Mouse (Mus musculus): ENCODE measurements around the gene Dclk3. TPM values are rescaled to one million over a fixed set of nuclear protein-coding genes. Genes with fewer than 3 reads are reported as not detected.
A peak's percentile ranks its signal among the peaks of the same experiment; 100 is the strongest.

Gene Dclk3
- polyA plus RNA-seq, 1 experiment from 2014 or later, result 1.6 TPM

DNA sequence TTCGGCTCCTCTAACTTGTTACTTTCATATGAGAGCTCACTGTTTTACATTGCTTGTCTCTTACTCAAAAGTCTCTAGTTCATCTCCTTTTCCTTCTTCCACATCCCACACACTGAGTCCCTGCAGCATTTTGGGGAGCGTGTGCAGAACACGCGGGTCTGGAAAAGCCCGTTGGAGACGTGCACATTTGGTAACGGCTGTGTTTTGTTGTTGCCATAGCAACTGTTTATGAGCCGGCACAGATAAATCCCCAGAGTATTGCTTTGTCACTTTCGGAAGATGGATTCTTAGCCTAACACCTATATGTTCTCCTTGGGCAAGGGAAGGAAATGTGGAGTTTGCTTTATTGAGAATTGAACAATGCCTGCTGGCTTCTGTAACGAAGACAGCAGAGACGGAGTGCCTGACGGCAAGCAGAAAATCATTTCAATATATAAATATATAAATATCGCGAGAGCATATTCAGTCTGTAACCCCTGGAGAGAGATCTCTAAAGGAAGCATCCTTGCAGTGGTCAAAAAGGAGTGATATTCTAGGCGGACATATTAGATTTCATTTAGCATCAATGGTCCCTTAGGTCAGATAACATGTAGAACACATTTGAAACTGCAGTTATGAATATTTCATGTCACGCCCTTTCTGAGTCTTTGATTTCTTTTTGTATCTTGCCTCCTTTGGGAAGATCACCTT lies 26.3 kb upstream of the Dclk3 start:
- WGBS, result 84% methylated on average over 16 of the region's 16 CpGs
- Histone ChIP-seq H3K9me3 (no peaks in the 10 kb centered on the region), H3K27ac (no peak overlapping the region), H3K36me3 (no peaks in the 10 kb centered on the region), H3K27me3 (ENCODE audit: insufficient read depth, poor library complexity, severe bottlenecking) (no peaks in the 10 kb centered on the region), H3K4me3 (no peak overlapping the region), H3K4me1 (no peaks in the 10 kb centered on the region)
- DNase-seq (ENCODE audit: low spot score), result no peak

DNA sequence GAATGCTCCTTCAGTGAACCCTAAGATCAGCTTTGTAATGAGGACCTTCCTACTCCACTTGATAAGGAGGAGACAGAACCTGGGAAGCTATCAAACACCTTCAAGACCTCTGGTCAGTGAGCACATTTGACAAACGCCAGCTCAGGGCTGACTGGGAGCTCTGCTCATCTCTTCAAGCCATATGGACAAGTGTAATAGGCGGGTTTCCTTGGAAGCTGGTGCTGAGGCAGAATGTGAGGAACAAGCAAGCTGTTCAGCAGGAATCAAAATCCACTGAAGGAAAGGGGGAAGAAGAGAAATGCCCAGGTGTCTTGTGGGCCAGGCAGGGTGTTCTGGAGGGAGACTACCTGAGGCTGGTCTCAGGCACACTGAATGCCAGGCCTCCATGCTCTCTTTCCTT lies 17.0 kb upstream of the Dclk3 start:
- no peaks in the 10 kb centered on the region for H3K4me1 ChIP-seq
- no peak for DNase-seq (ENCODE audit: low spot score)
- no peak overlapping the region for H3K4me3 ChIP-seq
- no peaks in the 10 kb centered on the region for H3K36me3 ChIP-seq
- H3K9me3 ChIP-seq, result no peaks in the 10 kb centered on the region
- H3K27ac ChIP-seq, result no peak overlapping the region
- 55% methylated on average over 2 of the region's 2 CpGs for WGBS
- no peaks in the 10 kb centered on the region for H3K27me3 ChIP-seq (ENCODE audit: insufficient read depth, poor library complexity, severe bottlenecking)

DNA sequence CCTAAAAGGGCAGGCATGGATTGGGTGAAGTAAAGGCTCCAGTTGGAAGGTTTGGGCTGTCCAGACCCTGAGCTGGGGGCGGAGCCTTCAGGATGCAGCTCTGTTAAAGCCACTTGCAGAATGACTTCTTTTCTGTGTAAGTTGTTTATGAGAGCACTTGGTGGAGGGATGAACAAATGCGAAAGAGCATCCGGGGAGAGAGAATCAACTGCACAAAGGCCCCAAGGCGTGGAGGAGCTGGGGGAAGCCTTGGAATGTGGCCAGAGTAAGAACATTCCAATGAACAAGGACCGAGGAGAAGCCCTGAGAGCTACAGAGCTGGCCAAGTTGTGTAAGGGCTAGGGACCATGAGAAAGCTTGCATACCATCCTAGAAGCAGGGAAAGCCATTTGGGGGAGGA lies 16.3 kb upstream of the Dclk3 start:
- Histone ChIP-seq H3K27me3 (ENCODE audit: insufficient read depth, poor library complexity, severe bottlenecking) (no peaks in the 10 kb centered on the region), H3K4me1 (no peaks in the 10 kb centered on the region), H3K36me3 (no peaks in the 10 kb centered on the region), H3K27ac (no peak overlapping the region), H3K4me3 (no peak overlapping the region), H3K9me3 (no peaks in the 10 kb centered on the region)
- WGBS, result 69% methylated on average over 5 of the region's 5 CpGs
- DNase-seq (ENCODE audit: low spot score), result no peak

DNA sequence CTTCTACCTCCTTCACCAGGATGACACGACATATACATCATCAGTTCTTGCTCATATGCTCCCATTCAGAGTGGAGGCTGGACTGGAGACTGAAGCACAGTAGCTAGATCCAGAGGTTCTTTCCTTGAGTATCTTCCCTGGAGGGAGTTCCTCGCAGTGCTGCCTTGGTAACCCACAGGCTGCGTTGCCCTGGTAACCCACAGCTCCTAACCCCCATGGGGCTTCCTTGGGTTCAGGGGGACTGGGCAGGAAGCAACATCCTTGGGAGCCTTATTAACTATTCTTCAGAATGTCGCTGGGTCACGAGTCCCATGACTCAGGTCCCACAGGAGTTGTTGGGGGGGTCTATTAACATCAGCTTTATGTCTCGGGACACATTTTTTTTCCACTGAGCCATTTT lies 13.8 kb upstream of the Dclk3 start:
- Histone ChIP-seq H3K4me1 (peaks cover 14% of the 10 kb centered on the region), H3K27me3 (ENCODE audit: insufficient read depth, poor library complexity, severe bottlenecking) (no peaks in the 10 kb centered on the region), H3K27ac (no peak overlapping the region), H3K9me3 (no peaks in the 10 kb centered on the region), H3K4me3 (no peak overlapping the region), H3K36me3 (no peaks in the 10 kb centered on the region)
- 81% methylated on average over 6 of the region's 6 CpGs for WGBS
- no peak for DNase-seq (ENCODE audit: low spot score)

DNA sequence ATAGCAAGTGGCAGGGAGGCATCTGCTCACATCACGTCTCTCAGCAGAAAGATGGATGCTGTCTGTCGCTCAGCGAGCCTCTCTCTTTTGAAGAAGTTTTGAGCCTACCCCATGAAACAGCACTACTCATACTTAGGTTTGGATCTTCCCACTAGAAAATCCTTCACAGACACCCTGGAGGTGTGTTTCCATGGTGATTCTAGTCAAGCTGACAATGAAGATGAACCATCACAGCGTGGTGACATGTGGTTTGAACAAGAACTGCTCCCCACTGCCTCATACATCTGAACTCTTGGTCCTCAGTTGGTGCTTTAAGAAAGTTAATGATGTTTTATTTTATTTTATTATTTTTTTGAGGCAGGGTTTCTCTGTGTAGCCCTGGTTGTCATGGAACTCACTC lies 12.9 kb upstream of the Dclk3 start:
- WGBS, result 89% methylated on average over 4 of the region's 4 CpGs
- no peak overlapping the region for H3K4me3 ChIP-seq
- no peaks in the 10 kb centered on the region for H3K27me3 ChIP-seq (ENCODE audit: insufficient read depth, poor library complexity, severe bottlenecking)
- DNase-seq (ENCODE audit: low spot score), result no peak
- H3K36me3 ChIP-seq, result no peaks in the 10 kb centered on the region
- H3K9me3 ChIP-seq, result no peaks in the 10 kb centered on the region
- H3K4me1 ChIP-seq, result peaks cover 18% of the 10 kb centered on the region
- no peak overlapping the region for H3K27ac ChIP-seq

DNA sequence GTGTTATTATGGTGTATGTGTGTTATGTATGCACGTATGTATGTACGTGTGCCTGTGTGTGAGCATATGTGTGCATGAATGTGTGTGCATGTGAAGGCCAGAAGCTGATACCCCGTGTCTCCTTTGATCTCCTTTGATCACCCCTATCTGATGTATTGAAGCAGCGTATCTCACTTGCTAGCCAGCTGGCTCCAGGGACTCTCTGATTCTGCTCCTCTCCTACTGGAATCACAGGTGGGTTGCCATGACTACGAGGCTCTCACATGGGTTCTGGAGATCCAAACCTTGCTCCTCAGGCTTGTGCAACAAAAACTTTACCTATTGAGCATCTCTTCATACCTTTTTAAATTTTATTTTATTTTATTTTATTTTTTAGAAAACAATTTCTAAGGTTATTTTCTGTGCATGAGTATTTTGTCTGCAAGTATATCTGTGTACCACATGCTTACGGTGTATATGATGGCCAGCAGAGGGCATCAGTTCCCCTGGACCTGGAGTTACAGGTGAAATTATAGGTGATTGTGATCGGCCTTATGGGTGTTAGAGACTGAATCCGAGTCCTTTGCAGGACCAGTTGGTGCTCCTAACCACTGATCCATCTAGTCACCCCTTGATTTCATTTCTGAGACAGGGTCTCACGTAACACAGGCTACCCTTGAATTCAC lies 10.9 kb upstream of the Dclk3 start:
- no peak overlapping the region for H3K4me3 ChIP-seq
- 81% methylated on average over 9 of the region's 9 CpGs for WGBS
- peaks cover 18% of the 10 kb centered on the region for H3K4me1 ChIP-seq
- H3K27me3 ChIP-seq (ENCODE audit: insufficient read depth, poor library complexity, severe bottlenecking), result no peaks in the 10 kb centered on the region
- no peak for DNase-seq (ENCODE audit: low spot score)
- no peaks in the 10 kb centered on the region for H3K9me3 ChIP-seq
- no peak overlapping the region for H3K27ac ChIP-seq
- H3K36me3 ChIP-seq, result no peaks in the 10 kb centered on the region

DNA sequence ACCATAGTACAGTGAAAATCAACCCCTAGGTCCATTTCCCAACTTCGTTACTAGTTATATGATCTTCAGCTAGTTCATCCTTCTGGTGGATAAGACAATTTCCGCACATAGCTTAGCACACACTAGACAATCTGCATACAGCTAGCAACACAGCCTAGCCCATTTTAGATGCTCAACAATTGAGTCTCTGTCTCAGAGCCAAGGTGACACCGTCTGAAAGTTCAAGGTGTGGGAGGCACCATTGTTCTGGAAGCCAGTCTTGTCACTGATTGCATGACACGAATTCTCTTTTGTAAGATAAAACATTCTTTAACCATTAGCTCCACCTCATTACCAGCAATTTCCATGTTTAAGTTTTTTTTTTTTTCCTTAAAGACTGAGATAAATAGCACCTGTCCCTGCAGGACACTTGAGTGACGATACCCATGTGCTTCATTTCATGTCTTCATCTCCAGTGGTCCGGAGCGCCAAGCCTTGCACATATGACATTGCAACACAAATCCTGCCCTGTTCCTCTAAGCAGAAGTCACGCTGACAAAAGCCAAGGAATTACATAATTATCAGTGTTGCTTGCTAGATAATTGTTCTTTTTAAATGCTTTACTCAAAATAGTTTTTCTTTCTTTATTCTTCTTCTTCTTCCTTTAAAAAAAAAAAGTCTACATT lies 10.1 kb upstream of the Dclk3 start:
- Histone ChIP-seq H3K36me3 (no peaks in the 10 kb centered on the region), H3K27ac (no peak overlapping the region), H3K9me3 (no peaks in the 10 kb centered on the region), H3K4me3 (no peak overlapping the region), H3K4me1 (peaks cover 18% of the 10 kb centered on the region), H3K27me3 (ENCODE audit: insufficient read depth, poor library complexity, severe bottlenecking) (no peaks in the 10 kb centered on the region)
- DNase-seq (ENCODE audit: low spot score), result no peak
- WGBS, result 49% methylated on average over 8 of the region's 8 CpGs

DNA sequence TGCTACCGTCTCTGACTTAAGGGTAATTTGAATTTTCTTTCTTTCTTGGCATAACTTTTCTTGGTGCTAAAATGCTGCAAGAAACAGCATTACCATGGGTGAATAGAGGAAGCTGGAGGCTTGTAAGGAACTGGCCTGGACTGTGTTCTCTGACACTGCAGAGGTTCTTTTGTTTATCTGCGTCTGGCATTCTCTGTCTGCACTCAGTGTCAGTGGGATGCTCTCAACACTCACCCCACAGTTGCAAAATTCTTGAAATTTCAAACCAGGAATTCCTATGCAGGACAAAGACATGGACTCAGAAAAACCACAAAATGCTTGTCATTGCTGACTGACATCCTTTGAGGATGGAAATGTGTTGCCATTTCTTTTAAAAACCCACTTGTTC lies 9.5 kb upstream of the Dclk3 start:
- WGBS, result 40% methylated on average over 2 of the region's 2 CpGs

DNA sequence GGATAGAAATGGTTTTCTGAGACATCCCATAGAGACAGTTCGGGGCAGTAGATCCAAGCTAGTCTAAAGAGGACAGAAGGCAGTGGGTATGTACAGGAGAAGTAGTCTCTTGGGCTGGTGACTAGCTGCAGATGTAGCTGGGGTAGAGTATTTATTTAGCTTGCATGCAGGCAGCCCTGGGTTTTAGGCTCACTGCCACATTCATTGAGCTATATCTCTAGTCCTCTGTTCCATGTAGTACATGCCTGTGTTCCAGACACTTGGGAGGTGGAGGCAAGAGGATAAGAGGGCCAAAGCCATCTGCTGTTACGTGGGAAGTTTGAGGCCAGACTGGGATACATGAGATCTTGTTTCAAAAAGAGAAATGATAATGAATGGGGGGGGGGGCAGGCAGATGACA lies 3.5 kb upstream of the Dclk3 start:
- Histone ChIP-seq H3K9me3 (no peaks in the 10 kb centered on the region), H3K36me3 (no peaks in the 10 kb centered on the region), H3K27me3 (ENCODE audit: insufficient read depth, poor library complexity, severe bottlenecking) (peaks cover 42% of the 10 kb centered on the region), H3K4me1 (peaks cover 22% of the 10 kb centered on the region; the same call in 1 of the 2 replicates), H3K27ac (no peak overlapping the region), H3K4me3 (no peak overlapping the region)
- DNase-seq (ENCODE audit: low spot score), result no peak
- 66% methylated on average over 2 of the region's 2 CpGs for WGBS

More for the DNA sequence above, 9.5 kb upstream of the Dclk3 start:
- peak; percentile 82 for DNase-seq (ENCODE audit: low spot score)
- H3K4me1 ChIP-seq, result peaks cover 18% of the 10 kb centered on the region
- H3K27ac ChIP-seq, result no peak overlapping the region
- H3K9me3 ChIP-seq, result no peaks in the 10 kb centered on the region
- H3K27me3 ChIP-seq (ENCODE audit: insufficient read depth, poor library complexity, severe bottlenecking), result no peaks in the 10 kb centered on the region
- no peaks in the 10 kb centered on the region for H3K36me3 ChIP-seq
- H3K4me3 ChIP-seq, result no peak overlapping the region

DNA sequence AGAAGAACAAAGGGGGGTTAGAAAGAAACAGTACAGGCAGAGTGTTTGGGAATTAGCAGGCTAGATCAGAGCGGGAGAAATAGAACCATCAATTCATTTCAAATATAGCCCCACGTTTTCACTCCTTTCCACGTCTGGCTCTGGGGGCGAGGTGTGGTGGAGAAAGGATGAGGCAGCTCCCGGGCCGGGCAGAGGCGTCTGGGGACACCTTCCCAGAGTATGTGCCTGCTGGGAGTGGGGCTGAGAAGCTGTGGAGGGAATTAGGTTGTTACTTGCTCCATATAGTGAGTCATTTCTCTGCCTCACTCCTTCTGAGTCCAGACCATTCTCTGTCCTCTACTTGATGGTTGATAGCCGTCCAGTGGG lies 938 bp downstream of the Dclk3 start:
- no peaks in the 10 kb centered on the region for H3K36me3 ChIP-seq
- H3K4me3 ChIP-seq, result peak overlapping the region; percentile 64
- 40% methylated on average over 8 of the region's 8 CpGs for WGBS
- H3K27ac ChIP-seq, result peak overlapping the region; percentile 42
- peak; percentile 73 for DNase-seq (ENCODE audit: low spot score)
- peaks cover 55% of the 10 kb centered on the region for H3K27me3 ChIP-seq (ENCODE audit: insufficient read depth, poor library complexity, severe bottlenecking)
- no peaks in the 10 kb centered on the region for H3K9me3 ChIP-seq
- H3K4me1 ChIP-seq, result peaks cover 20% of the 10 kb centered on the region; the same call in 1 of the 2 replicates

DNA sequence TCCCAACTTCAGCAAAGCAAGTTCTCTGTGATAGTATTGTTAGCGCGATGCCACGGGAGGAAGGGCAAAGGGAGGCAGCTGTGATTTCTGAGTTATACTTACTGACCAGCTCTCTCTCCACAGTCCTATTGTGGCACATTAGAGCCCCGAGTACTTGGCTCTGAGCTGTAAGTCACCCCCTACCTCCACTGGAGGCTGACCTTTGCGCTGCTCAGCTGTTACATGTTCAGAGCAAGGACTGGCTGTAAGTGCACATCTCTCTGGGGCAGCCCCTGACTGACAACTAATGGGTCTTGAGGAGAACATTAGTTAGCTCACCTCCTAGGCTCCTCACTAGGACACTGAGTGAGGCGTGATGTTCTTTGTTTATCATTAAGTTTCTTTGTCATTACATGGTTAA lies 1.6 kb downstream of the Dclk3 start:
- H3K4me3 ChIP-seq, result no peak overlapping the region
- peaks cover 20% of the 10 kb centered on the region; the same call in 1 of the 2 replicates for H3K4me1 ChIP-seq
- H3K27ac ChIP-seq, result no peak overlapping the region; the same call in 1 of the 2 replicates
- H3K27me3 ChIP-seq (ENCODE audit: insufficient read depth, poor library complexity, severe bottlenecking), result peaks cover 55% of the 10 kb centered on the region
- no peaks in the 10 kb centered on the region for H3K9me3 ChIP-seq
- no peak for DNase-seq (ENCODE audit: low spot score)
- whole genome bisulfite sequencing, result 77% methylated on average over 6 of the region's 6 CpGs
- no peaks in the 10 kb centered on the region for H3K36me3 ChIP-seq

DNA sequence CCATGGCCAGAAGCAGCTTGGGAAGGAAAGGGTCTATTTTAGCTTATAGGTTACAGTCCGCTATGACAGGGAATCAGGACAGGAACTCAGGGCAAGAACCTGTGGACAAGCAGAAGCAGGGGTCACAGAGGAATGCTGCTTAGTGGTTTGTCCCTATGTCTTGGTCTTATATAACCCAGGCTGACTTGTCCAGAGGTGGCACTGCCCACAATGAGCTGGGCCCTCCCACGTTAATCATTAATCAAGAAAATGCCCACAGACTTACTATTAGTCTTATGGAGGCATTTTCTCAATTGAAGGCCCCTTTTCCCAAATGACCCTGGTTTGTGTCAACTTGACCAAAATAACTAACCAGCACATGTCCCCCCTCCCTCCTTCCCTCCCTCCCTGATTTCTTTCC lies 2.3 kb downstream of the Dclk3 start:
- no peaks in the 10 kb centered on the region for H3K9me3 ChIP-seq
- no peak overlapping the region for H3K4me3 ChIP-seq
- no peak overlapping the region for H3K27ac ChIP-seq
- H3K27me3 ChIP-seq (ENCODE audit: insufficient read depth, poor library complexity, severe bottlenecking), result peaks cover 54% of the 10 kb centered on the region
- no peak for DNase-seq (ENCODE audit: low spot score)
- peaks cover 20% of the 10 kb centered on the region; the same call in 1 of the 2 replicates for H3K4me1 ChIP-seq
- 84% methylated on average over 2 of the region's 2 CpGs for WGBS
- no peaks in the 10 kb centered on the region for H3K36me3 ChIP-seq

DNA sequence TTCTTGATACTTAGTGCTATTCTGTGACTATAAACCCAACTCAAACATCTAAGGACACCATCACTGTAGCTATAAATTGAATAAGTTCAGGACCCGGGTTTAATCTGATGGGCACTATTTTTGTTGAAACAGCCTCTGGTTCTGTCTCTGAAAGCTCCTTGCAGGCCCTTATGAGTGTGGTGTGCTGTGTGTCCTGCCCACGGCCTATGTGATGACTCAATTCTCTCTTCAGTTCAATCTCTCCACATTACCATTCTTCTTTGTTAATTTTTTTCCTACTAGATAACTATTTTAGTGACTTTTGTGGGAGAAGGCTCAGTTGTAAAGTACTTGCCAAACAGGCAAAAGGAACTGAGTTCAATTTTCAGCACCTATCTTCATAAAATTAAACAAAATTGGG lies 7.3 kb downstream of the Dclk3 start:
- 0 out of 2 replicates have a peak, but pooled peaks cover 5% of the 10 kb centered on the region for H3K4me1 ChIP-seq
- H3K27me3 ChIP-seq (ENCODE audit: insufficient read depth, poor library complexity, severe bottlenecking), result peaks cover 5% of the 10 kb centered on the region
- no peak for DNase-seq (ENCODE audit: low spot score)
- no peak overlapping the region for H3K27ac ChIP-seq
- H3K9me3 ChIP-seq, result no peaks in the 10 kb centered on the region
- 63% methylated on average over 2 of the region's 2 CpGs for WGBS
- H3K36me3 ChIP-seq, result no peaks in the 10 kb centered on the region
- H3K4me3 ChIP-seq, result no peak overlapping the region
